Mouse (Mus musculus) gastrocnemius, adult 2 months (tissue): ENCODE measurements at regions not wholly inside any gene's neighbourhood (a gene's known extent, or its start where the extent isn't known, plus 50 kb on each side); places are given as distances from the start of the nearest gene placed in this dataset.

Experiments
- DNase-seq: peaks from one replicate; pipeline ENCODE4 v3.0.0; 2022
- H3K27ac ChIP-seq: fragments of 200-600 bp; 2 replicates; pipeline ENCODE4 v1.8.1; 2022; ENCODE audit warnings: mild to moderate bottlenecking
- H3K4me3 ChIP-seq: fragments of 200-600 bp; 2 replicates; pipeline ENCODE4 v1.8.1; 2022; ENCODE audit warnings: mild to moderate bottlenecking, moderate library complexity
- CTCF ChIP-seq: fragments of 200-600 bp; IDR thresholded peaks from 2 replicates; pipeline ENCODE4 v1.8.1; 2022; ENCODE audit warnings: antibody characterized with exemption, mild to moderate bottlenecking, moderate library complexity
- intact Hi-C: fragments of 180-260 bp; cut with DNase I; formaldehyde crosslinking; loops from one replicate; pipeline ENCODE4 v1.15.1; 2025

- H3K27ac ChIP-seq: peak overlapping the region; percentile 63
- intact Hi-C loops: no loop called here
- no peak for TF ChIP-seq CTCF
- H3K4me3 ChIP-seq: peak overlapping the region; percentile 53
- no peak for DNase-seq
These were observed 170.8 kb upstream of the Map3k1 start for GRCm38 (mm10) chr13:111979428-111980204.

- intact Hi-C loops: no loop called here
- H3K27ac ChIP-seq: peak overlapping the region; percentile 63
- DNase-seq: no peak
- no peak for TF ChIP-seq CTCF
- peak overlapping the region; percentile 9; the same call in 1 of the 2 replicates for H3K4me3 ChIP-seq
These were observed 171.4 kb upstream of the Map3k1 start for GRCm38 (mm10) chr13:111980205-111980595.

GRCm38 (mm10) chr13:111981103-111981502 is 172.3 kb upstream of the Map3k1 start:
- DNase-seq: no peak
- H3K27ac ChIP-seq: no peak overlapping the region
- intact Hi-C loops: no loop called here
- TF ChIP-seq CTCF: no peak
- H3K4me3 ChIP-seq: no peak overlapping the region

GRCm38 (mm10) chr13:111982796-111983460 is 174.1 kb upstream of the Map3k1 start:
- Histone ChIP-seq H3K27ac (no peak overlapping the region), H3K4me3 (no peak overlapping the region)
- intact Hi-C loops: no loop called here
- no peak for TF ChIP-seq CTCF
- DNase-seq: no peak

GRCm38 (mm10) chr13:111984081-111984574 is 175.3 kb upstream of the Map3k1 start:
- Histone ChIP-seq H3K27ac (no peak overlapping the region), H3K4me3 (no peak overlapping the region)
- TF ChIP-seq CTCF: no peak
- intact Hi-C loops: no loop called here
- DNase-seq: no peak

GRCm38 (mm10) chr13:111985406-111985805 is 176.6 kb upstream of the Map3k1 start:
- no peak for DNase-seq
- no peak overlapping the region for H3K27ac ChIP-seq
- no peak overlapping the region for H3K4me3 ChIP-seq
- TF ChIP-seq CTCF: no peak
- intact Hi-C loops: no loop called here

GRCm38 (mm10) chr13:111986681-111987080 is 177.9 kb upstream of the Map3k1 start:
- no peak for TF ChIP-seq CTCF
- Histone ChIP-seq H3K27ac (no peak overlapping the region), H3K4me3 (no peak overlapping the region)
- DNase-seq: no peak
- intact Hi-C loops: no loop called here

GRCm38 (mm10) chr13:111987420-111987819 is 178.6 kb upstream of the Map3k1 start:
- no peak for TF ChIP-seq CTCF
- no peak for DNase-seq
- intact Hi-C loops: no loop called here
- no peak overlapping the region for H3K4me3 ChIP-seq
- no peak overlapping the region for H3K27ac ChIP-seq

- no peak overlapping the region for H3K27ac ChIP-seq
- no peak for TF ChIP-seq CTCF
- no peak for DNase-seq
- H3K4me3 ChIP-seq: no peak overlapping the region
- intact Hi-C loops: no loop called here
These were observed 182.2 kb upstream of the Map3k1 start for GRCm38 (mm10) chr13:111990913-111991534.

- intact Hi-C loops: no loop called here
- no peak overlapping the region for H3K4me3 ChIP-seq
- no peak for DNase-seq
- TF ChIP-seq CTCF: no peak
- no peak overlapping the region for H3K27ac ChIP-seq
These were observed 183.5 kb upstream of the Map3k1 start for GRCm38 (mm10) chr13:111992075-111992847.

- Histone ChIP-seq H3K4me3 (no peak overlapping the region), H3K27ac (no peak overlapping the region)
- intact Hi-C loops: loop anchor here (5.0 kb wide), 1 partner anchor 57 kb away; no protein-coding TSS in a partner anchor
- TF ChIP-seq CTCF: no peak
- DNase-seq: no peak
These were observed 186.2 kb upstream of the Map3k1 start for GRCm38 (mm10) chr13:111994862-111995490.

GRCm38 (mm10) chr13:111995716-111996115 is 186.9 kb upstream of the Map3k1 start:
- TF ChIP-seq CTCF: no peak
- no peak overlapping the region for H3K27ac ChIP-seq
- no peak for DNase-seq
- no peak overlapping the region for H3K4me3 ChIP-seq
- intact Hi-C loops: loop anchor here (5.0 kb wide), 1 partner anchor 57 kb away; no protein-coding TSS in a partner anchor
